Mouse (Mus musculus) c-Kit-negative CD71-positive TER-119-positive erythroid progenitor cells, embryonic 14.5 days (primary cell): ENCODE measurements around the gene Sdsl.
"Not testable (repeated sequence)": the region's sequence is repeated elsewhere in the genome, so short reads cannot be mapped to it uniquely, and the experiment has no call there.

Experiments used
- DNase-seq: peaks from one replicate; pipeline ENCODE4 v3.0.0-alpha.2; 2013; ENCODE audit warnings: low read depth, low spot score

The Sdsl gene

GRCm38 (mm10) chr5:120472770-120473169 lies at the start of gene Sdsl:
TSS of gene Sdsl (minus strand) at chr5:120472810.
- DNase-seq, result no peak

DNA sequence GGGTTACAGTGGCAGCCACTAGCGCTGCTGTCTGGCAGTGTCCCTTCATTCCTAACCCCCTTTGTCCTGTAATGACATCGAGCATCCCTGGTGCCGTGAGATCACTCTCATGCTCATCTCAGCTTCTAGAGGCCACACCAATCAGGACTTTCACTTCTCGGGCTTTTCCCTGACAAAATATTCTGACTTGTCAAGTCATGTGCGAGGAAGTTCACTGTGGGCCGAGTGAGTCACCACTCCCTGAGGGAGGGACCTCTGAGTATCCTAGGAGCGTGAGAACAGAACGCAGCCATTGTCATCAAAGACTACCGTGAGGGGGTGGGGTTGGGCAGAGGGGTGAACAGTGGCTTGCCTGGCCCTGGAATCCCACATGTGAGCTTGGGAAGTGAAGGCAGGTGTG lies 44.9 kb upstream of the Sdsl start:
- no peak for DNase-seq

- DNase-seq, result no peak
These were observed 43.8 kb upstream of the Sdsl start for GRCm38 (mm10) chr5:120516221-120516984.

- DNase-seq, result no peak
These were observed 42.8 kb upstream of the Sdsl start for GRCm38 (mm10) chr5:120515451-120515850.

- DNase-seq, result no peak
These were observed 42.1 kb upstream of the Sdsl start for GRCm38 (mm10) chr5:120514754-120515153.

DNA sequence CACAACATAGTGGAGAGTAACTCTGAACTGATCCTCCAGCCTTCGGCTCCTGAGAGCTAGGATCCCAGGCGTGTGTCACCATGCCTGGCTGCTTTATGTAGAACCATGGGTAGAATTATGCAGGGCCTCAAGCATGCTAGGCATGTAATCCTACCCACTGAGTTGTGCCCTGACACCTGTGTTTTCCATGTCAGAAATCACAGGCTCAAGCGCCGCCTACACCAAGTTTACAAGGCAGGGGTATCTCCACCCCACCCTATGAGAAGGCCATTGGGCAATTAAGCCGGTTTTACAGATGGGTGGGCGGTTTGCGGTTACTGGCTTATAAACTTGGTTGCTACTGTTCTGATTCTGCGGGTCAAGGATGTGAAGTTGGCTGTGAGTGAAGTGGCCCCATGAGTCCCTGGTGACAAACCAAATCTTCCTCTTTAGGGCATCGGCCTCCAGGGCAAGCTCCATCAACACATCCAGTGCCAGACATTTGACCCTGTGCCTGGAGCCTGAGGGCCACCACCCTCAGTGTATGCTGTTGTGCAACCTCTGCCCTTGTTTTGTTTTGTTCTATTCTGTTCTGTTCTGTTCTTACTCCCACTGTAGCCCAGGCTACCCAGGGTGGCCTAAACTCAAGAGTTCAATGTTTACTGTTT lies 41.5 kb upstream of the Sdsl start:
- no peak for DNase-seq

DNA sequence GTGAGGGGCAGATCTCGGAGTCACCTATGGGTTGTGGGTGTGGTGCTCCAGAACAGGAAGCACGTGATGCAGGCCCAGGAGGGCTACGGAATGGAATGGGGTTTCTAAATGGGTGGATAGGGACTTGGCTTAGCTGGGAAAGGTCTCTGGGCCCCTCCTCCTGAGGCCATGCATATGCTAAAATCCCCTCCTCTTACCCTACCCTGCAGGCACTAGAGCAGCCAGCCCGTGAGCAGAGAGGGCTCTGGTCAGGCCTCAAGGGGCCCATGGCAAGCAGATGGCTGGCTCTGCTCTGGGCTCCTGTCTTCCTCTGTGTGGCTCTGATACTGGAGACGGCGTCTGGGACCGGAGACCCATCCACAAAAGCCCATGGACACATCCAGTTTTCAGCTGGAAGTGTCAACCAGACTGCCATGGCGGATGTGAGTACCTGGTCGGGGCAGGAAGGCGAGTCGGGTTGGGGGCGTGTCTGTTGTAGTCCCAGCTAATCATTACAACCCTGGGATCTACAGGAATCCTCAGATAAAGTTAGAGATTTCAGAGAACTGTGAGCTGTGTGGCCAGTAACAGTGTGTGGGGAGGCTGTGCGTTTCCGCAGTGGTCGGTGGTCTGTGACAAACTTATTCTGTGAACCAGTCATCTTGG lies 40.4 kb upstream of the Sdsl start:
- DNase-seq, result no peak

DNA sequence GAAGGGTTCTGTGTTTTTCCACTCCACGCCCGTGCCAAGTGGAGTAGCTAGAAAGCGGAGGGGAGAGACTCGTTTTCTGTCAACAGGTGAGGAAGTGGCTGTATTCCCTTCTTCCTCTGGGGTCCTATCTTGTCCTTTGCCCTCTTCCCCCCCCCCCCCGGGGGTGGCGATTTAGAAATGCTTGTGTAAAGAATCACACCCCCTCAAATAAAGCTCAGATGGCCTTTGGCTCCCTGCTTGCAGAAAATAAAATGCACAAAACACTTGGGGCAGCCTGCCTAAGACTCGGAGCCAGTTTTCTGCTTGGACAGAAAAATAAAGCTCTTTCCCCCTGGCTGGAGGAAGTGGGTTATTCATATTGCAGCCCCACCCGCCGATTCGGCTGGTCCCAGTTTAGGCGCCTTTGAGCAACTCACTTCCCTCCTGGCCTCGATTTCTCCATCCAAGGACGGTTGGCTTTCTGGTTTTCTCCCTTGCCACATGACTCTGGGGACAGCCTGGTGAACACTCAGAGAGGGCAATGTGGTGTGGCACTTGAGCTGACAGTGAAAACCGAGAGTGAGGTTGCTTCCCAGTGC lies 39.1 kb upstream of the Sdsl start:
- DNase-seq, result no peak

- peak; percentile 76 for DNase-seq
These were observed 38.5 kb upstream of the Sdsl start, which contains the start of gene Slc8b1 for GRCm38 (mm10) chr5:120510982-120511642. TSS of gene Slc8b1 (plus strand) at chr5:120511168.

GRCm38 (mm10) chr5:120507311-120507710 lies 34.7 kb upstream of the Sdsl start:
- DNase-seq, result no peak

DNA sequence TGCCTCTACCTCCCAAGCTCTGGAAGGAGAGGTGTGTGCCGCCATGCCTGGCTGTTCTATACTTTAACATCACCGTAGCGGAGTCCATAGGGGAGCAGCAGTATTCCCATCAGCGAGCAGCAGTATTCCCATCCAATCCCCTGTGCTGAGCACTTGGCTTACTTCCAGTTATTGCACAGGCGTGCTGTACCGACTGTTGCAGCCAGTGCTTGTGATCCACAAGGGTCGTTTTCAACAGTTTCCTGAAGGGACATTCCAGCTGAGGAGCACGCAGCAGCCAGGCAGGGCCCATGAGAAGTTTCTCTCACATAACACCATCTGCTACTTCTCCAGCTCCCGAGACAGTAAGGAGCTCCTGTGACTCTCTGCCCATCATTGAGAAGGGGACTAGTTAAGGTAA lies 33.9 kb upstream of the Sdsl start:
- no peak for DNase-seq

- no peak for DNase-seq
These were observed 33.2 kb upstream of the Sdsl start for GRCm38 (mm10) chr5:120505781-120506180.

DNA sequence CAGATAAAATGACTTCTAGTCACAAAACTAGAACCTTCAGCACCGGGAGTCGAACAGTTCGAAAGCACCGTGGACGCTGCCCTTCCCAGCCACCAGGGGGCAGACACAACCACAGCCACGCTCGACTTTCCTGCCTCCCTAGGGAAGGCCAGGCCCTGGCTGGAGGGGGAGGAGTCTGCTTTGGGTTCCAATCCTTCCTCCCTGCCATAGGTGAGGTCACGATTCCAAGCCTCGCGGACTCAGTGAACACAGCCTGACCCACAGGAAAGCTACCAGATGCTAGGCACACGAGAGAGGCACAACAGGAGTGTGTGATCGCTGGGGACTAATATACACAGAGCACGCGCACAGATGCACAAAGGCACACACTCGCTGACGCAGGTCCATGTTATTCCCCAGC lies 32.8 kb upstream of the Sdsl start:
- peak; percentile 59 for DNase-seq

DNA sequence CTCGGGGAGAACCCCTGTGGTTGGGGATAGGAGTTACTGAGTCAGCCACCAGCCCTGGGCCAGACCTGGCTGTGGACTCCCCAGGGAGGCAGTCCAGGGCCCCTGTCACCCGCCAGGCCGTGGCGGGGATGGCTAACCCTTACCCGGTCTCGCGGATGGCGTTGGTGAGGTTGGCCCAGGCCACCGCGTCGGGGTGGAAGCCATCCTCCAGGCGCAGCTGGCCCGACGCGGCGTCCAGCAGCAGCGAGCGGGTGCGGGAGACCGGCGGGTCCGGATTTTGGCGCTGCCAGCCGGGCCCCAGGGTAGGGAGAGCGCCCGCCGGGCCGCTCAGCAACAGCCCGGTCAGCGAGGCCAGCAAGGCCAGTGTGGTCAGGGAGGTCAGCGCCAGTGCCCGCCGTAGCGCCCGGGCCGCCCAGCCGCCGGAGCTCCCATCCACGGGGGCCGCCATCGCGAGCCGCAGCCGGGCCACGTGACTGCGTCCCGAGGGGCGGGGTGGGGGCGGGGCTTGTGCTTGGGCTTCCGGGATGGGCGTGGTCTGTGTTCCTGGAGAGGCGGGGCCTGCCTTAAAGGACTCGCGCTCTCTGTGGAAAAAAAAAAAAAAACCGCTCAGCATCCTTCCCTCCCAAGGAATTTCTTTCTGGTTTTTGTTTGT lies 30.7 kb upstream of the Sdsl start, which contains the start of gene Plbd2:
Gene Plbd2 (minus strand): TSS at position 482 of the 652 bp plus-strand sequence.
- DNase-seq, result peak; percentile 76

DNA sequence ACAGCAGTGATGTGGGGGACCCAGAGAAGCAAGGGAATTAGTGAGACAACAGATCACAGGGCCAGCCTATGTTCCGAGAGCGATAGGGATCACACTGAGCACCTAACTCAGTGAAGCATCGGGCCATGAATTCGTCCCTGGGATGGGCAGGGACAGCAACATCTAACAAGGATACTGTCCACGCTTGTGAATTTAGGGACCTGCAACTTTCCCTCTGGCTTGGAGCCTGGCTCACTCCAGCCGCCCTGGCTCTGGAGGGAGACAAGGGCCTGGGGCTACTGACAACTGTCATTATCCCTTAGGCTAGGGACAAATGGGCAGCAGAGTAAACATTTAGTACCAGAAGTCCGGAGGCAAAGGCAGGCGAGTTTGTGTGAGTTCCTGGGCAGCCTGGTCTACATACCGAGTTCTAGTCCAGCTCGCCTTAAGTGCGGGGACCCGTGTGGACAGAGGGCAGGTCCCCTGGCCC lies 30.1 kb upstream of the Sdsl start:
- no peak for DNase-seq

- no peak for DNase-seq
These were observed 29.6 kb upstream of the Sdsl start for GRCm38 (mm10) chr5:120502147-120502621.

DNA sequence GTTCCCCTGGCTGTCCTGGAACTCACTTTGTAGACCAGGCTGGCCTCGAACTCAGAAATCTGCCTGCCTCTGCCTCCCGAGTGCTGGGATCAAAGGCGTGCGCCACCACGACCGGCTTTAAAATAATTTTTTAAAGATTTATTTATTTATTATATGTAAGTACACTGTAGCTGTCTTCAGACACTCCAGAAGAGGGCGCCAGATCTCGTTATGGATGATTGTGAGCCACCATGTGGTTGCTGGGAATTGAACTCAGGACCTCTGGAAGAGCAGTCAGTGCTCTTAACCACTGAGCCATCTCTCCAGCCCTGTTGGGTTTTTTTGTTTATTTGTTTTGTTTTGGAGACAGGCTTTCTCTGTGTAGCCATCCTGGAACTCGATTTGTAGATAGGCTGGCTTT lies 28.0 kb upstream of the Sdsl start:
- DNase-seq, result not testable (repeated sequence)

DNA sequence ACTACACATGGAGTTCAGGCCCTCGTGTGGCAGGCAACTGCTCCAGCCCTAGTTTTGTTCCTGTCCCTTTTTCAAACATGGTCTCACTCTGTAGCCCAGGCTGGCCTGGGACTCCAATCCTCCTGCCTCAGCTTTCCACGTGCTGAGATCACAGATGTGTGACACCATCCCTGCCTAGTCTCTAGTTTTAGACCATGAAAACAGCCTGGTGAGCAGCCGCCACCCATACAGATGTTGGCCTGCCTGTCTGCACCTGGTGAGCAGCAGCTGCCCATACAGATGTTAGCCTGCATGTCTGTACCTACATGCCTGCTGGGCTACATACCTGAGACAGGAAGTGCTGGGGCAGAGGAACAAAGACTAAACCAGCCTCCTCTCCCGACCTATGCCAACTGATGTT lies 26.6 kb upstream of the Sdsl start:
- no peak for DNase-seq

- no peak for DNase-seq
These were observed 24.5 kb upstream of the Sdsl start for GRCm38 (mm10) chr5:120497071-120497470.

- DNase-seq, result no peak
These were observed 23.2 kb upstream of the Sdsl start for GRCm38 (mm10) chr5:120495703-120496226.
